Mouse (Mus musculus): ENCODE results near the gene Macrod1. TPM values are rescaled to one million over a fixed set of nuclear protein-coding genes. Genes with fewer than 3 reads are reported as not detected.

Macrod1 gene
- polyA plus RNA-seq, 1 experiment from 2014 or later, result 2.9 TPM

- no peak for ATAC-seq
Measured at GRCm38 (mm10) chr19:7204898-7205297, 148.3 kb downstream of the Macrod1 start.

GRCm38 (mm10) chr19:7205326-7205725, 148.7 kb downstream of the Macrod1 start:
- Histone ChIP-seq H3K27ac (peak overlapping the region; percentile 95), H3K36me3 (peaks cover 35% of the 10 kb centered on the region), H3K4me2 (replicated peaks) (peak overlapping the region; percentile 84), H3K9ac (replicated peaks) (peak overlapping the region; percentile 89), H3K4me1 (replicated peaks) (peaks cover 34% of the 10 kb centered on the region), H3K27me3 (no peaks in the 10 kb centered on the region), H3K4me3 (replicated peaks) (peak overlapping the region; percentile 84), H3K9me3 (no peaks in the 10 kb centered on the region)
- WGBS, result 33% methylated on average over 7 of the region's 7 CpGs
- ATAC-seq, result no peak

More at GRCm38 (mm10) chr19:7204898-7205297, 148.3 kb downstream of the Macrod1 start:
- peak overlapping the region; percentile 89 for H3K9ac ChIP-seq (replicated peaks)
- H3K27ac ChIP-seq, result 0 out of 2 replicates have a peak overlapping the region, but pooled peaks have one; percentile 95
- peak overlapping the region; percentile 84 for H3K4me3 ChIP-seq (replicated peaks)
- peaks cover 34% of the 10 kb centered on the region for H3K4me1 ChIP-seq (replicated peaks)
- H3K36me3 ChIP-seq, result peaks cover 39% of the 10 kb centered on the region
- no peaks in the 10 kb centered on the region for H3K9me3 ChIP-seq
- peak overlapping the region; percentile 84 for H3K4me2 ChIP-seq (replicated peaks)
- H3K27me3 ChIP-seq, result no peaks in the 10 kb centered on the region
- WGBS, result 79% methylated on average over 2 of the region's 2 CpGs

DNA sequence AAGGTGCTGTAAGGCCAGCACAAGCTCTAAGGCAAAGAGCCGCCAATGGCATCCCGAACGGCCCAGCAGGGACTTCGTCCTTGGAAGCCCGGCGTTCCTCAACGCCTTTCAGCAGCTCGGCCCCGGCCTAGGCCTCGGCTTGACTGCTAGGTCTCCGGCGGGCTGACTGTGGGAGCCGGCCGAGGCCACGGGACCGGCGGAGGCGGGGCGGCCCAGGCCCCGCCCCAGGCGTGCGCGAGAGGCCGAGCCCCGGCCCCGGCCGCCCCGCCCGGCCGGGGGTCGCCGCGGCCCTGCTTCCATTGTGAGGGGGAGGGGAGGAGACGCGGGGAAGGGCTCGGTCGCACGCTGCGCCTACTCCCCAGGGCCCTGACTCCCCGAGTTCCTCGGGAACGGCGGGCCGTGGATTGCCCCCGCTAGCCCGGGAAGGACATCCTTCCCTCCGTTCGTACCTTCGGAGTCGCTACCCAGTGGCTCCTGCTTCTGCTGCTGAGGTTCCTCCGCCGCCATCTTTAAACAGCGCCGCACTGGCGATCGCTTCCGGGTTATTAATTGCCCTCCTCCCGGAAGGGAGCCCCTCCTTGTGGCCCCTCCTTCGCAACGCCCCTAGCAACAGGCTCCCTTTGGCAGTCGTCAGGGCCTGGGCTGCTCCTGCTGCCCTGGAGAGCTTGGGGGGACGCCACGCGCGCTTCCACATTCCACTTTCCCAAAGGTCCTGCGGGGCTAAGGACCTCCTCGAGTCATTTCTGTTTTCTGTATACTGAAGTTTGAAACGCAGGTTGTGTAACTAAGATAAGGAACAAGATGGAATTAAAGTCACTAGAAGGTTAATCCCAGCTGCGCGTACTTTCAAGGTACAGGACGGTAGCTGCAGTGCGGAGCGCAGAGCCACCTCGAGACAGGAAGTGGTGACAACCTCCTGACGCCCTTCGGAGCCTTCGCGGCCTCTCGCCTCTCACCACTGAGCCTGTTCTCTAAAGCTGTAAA, 149.4 kb downstream of the Macrod1 start, which contains the start of gene Otub1:
Otub1 (minus strand) TSS at position 564 of the 984 bp plus-strand sequence.
- ATAC-seq, result peak; percentile 97
- peak within 1 kb of the TSS; percentile 95 for H3K27ac ChIP-seq
- WGBS, result under 1% methylated on average over 79 of the region's 79 CpGs
- H3K27me3 ChIP-seq, result no peaks in the 10 kb centered on the region
- peak within 1 kb of the TSS; percentile 84 for H3K4me2 ChIP-seq (replicated peaks)
- H3K4me3 ChIP-seq (replicated peaks), result peak within 1 kb of the TSS; percentile 84
- peaks cover 34% of the 10 kb centered on the region for H3K4me1 ChIP-seq (replicated peaks)
- peaks cover 28% of the 10 kb centered on the region for H3K36me3 ChIP-seq
- H3K9ac ChIP-seq (replicated peaks), result peak within 1 kb of the TSS; percentile 89
- no peaks in the 10 kb centered on the region for H3K9me3 ChIP-seq

DNA sequence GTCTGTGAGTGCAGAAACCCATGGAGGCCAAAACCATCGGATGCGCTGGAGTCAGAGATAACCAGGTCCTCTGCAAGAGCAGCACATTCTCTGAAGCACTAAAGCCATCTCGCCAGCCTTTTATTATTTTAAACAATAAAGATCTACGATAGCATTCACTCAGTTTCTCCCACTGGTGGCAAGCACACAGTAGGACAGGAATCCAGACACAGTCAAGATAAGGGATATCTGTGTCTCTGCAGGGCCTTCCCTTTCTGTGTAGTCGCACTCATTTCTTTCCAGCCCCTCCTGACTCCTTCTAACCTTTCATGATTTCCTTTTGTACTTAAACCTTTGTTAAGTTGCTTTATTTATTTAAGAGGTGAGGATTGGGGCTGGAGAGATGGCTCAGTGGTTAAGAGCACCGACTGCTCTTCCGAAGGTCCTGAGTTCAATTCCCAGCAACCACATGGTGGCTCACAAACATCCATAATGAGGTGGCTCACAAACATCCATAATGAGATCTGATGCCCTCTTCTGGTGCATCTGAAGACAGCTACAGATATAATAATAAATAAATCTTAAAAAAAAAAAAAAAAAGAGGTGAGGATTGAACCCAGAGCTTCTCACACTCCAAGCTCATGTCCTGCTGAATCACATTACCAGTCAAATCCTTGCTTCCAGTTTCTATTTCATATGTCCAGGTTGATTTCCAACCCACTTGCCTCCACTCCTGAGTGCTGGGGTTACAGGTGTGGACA, 153.5 kb downstream of the Macrod1 start:
- Histone ChIP-seq H3K4me2 (replicated peaks) (no peak overlapping the region), H3K4me3 (replicated peaks) (no peak overlapping the region), H3K27me3 (no peaks in the 10 kb centered on the region), H3K36me3 (peaks cover 32% of the 10 kb centered on the region), H3K9me3 (no peaks in the 10 kb centered on the region), H3K27ac (no peak overlapping the region), H3K4me1 (replicated peaks) (peaks cover 24% of the 10 kb centered on the region), H3K9ac (replicated peaks) (no peak overlapping the region)
- 88% methylated on average over 7 of the region's 7 CpGs for WGBS
- ATAC-seq, result no peak

DNA sequence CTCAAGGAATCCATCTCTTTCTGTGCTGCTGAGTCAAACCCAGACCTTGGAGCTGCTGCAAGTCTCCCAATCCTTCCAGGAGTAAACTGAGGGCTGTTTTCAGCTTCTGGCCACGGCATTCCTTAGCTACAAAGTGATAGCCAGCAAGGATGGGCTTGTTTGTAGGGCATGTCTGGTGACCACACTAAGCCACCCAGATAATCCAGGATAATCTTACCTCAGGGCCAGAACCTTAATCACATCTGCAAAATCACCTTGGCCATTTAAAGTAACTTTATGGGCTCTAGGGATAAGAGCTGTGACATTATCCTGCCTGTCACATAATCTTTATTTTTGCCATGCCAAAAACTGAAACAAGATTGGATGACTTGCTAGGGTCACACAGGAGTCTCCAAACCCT, 155.6 kb downstream of the Macrod1 start:
- H3K27me3 ChIP-seq, result no peaks in the 10 kb centered on the region
- peaks cover 42% of the 10 kb centered on the region for H3K36me3 ChIP-seq
- H3K9ac ChIP-seq (replicated peaks), result no peak overlapping the region
- ATAC-seq, result no peak
- H3K27ac ChIP-seq, result no peak overlapping the region
- no peaks in the 10 kb centered on the region for H3K9me3 ChIP-seq
- no peak overlapping the region for H3K4me3 ChIP-seq (replicated peaks)
- H3K4me1 ChIP-seq (replicated peaks), result peaks cover 28% of the 10 kb centered on the region
- 74% methylated on average over 1 of the region's 1 CpGs for WGBS
- H3K4me2 ChIP-seq (replicated peaks), result no peak overlapping the region

DNA sequence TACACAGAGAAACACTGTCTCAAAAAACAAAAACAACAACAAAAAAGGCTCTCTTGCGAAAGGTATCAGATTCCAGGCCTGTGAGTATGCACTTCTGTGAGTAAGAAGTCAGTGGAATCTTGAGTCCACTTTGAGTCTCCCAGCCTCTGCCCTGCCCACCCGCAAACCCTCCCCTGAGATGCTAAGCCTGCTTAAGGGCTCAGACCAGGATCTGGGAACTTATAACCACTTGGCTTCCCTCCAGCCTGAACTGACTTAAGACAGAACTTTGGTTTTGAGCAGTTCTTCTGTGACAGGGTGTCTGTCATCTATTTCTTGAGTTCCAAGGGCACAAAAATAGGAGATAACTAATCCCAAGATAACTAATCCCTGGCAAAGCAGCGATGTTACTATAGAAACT, 156.4 kb downstream of the Macrod1 start:
- 97% methylated on average over 3 of the region's 3 CpGs for WGBS
- H3K27ac ChIP-seq, result no peak overlapping the region
- H3K4me3 ChIP-seq (replicated peaks), result no peak overlapping the region
- H3K27me3 ChIP-seq, result no peaks in the 10 kb centered on the region
- peaks cover 42% of the 10 kb centered on the region for H3K36me3 ChIP-seq
- H3K9me3 ChIP-seq, result no peaks in the 10 kb centered on the region
- no peak overlapping the region for H3K9ac ChIP-seq (replicated peaks)
- no peak for ATAC-seq
- no peak overlapping the region for H3K4me2 ChIP-seq (replicated peaks)
- peaks cover 32% of the 10 kb centered on the region for H3K4me1 ChIP-seq (replicated peaks)

GRCm38 (mm10) chr19:7214484-7214883, 157.9 kb downstream of the Macrod1 start:
- no peak overlapping the region for H3K9ac ChIP-seq (replicated peaks)
- peaks cover 42% of the 10 kb centered on the region for H3K36me3 ChIP-seq
- peaks cover 36% of the 10 kb centered on the region for H3K4me1 ChIP-seq (replicated peaks)
- no peak overlapping the region for H3K4me2 ChIP-seq (replicated peaks)
- no peaks in the 10 kb centered on the region for H3K9me3 ChIP-seq
- WGBS, result 90% methylated on average over 5 of the region's 5 CpGs
- H3K27me3 ChIP-seq, result no peaks in the 10 kb centered on the region
- no peak for ATAC-seq
- no peak overlapping the region for H3K27ac ChIP-seq
- H3K4me3 ChIP-seq (replicated peaks), result no peak overlapping the region

- Histone ChIP-seq H3K9me3 (no peaks in the 10 kb centered on the region), H3K9ac (replicated peaks) (peak within 1 kb of the TSS; percentile 82), H3K4me1 (replicated peaks) (peaks cover 36% of the 10 kb centered on the region), H3K36me3 (peaks cover 31% of the 10 kb centered on the region), H3K4me2 (replicated peaks) (peak within 1 kb of the TSS; percentile 78), H3K27ac (peak within 1 kb of the TSS; percentile 86), H3K27me3 (no peaks in the 10 kb centered on the region), H3K4me3 (replicated peaks) (peak within 1 kb of the TSS; percentile 82)
- peak; percentile 98 for ATAC-seq
- under 1% methylated on average over 50 of the region's 50 CpGs for WGBS
Measured at GRCm38 (mm10) chr19:7217162-7217925, 160.7 kb downstream of the Macrod1 start, which contains the start of gene Cox8a. TSS of gene Cox8a (minus strand) at chr19:7217616.

DNA sequence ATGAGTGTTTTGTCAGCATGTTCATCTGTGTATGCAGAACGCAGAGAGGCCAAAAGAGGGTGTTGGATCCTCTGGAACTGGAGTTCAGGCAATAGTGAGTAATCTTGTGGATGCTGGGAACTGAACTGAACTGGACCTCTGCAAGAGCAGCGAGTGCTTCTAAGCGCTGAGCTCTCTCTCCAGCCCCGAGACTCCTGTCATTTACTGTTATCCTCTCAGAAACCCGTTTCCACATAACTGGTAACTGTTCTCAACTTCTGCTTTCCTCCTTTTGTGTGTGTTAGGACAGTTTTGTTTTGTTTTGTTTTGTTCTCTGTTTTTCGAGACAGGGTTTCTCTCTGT, 161.3 kb downstream of the Macrod1 start:
- Histone ChIP-seq H3K27me3 (no peaks in the 10 kb centered on the region), H3K27ac (no peak overlapping the region), H3K9me3 (no peaks in the 10 kb centered on the region), H3K36me3 (peaks cover 30% of the 10 kb centered on the region), H3K4me2 (replicated peaks) (peak overlapping the region; percentile 78), H3K4me3 (replicated peaks) (peak overlapping the region; percentile 82), H3K9ac (replicated peaks) (peak overlapping the region; percentile 44; the same call in 1 of the 2 replicates), H3K4me1 (replicated peaks) (peaks cover 36% of the 10 kb centered on the region)
- ATAC-seq, result peak; percentile 46; the same call in 1 of the 2 replicates
- 11% methylated on average over 6 of the region's 6 CpGs for WGBS

DNA sequence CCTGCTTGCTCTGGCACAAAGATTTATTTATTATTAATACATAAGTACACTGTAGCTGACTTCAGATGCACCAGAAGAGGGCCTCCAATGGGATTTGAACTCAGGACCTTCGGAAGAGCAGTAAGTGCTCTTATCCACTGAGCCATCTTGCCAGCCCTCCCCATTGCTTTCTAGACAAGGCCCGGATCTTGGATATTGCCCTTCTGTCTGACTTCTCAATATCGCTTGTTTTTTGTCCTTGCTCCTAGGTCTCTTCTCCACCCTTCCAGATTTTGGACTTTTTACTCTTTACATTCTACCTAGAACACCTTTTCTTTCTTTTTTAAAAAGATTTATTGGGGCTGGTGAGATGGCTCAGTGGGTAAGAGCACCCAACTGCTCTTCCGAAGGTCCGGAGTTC, 162.1 kb downstream of the Macrod1 start:
- 100% methylated on average over 5 of the region's 5 CpGs for WGBS
- H3K4me3 ChIP-seq (replicated peaks), result no peak overlapping the region
- H3K36me3 ChIP-seq, result peaks cover 23% of the 10 kb centered on the region
- no peak overlapping the region for H3K27ac ChIP-seq
- no peaks in the 10 kb centered on the region for H3K9me3 ChIP-seq
- H3K9ac ChIP-seq (replicated peaks), result no peak overlapping the region
- no peak for ATAC-seq
- H3K4me1 ChIP-seq (replicated peaks), result peaks cover 36% of the 10 kb centered on the region
- H3K4me2 ChIP-seq (replicated peaks), result 0 out of 2 replicates have a peak overlapping the region, but pooled peaks have one; percentile 78
- H3K27me3 ChIP-seq, result no peaks in the 10 kb centered on the region

- 86% methylated on average over 6 of the region's 6 CpGs for WGBS
- Histone ChIP-seq H3K4me2 (replicated peaks) (no peak overlapping the region), H3K4me3 (replicated peaks) (no peak overlapping the region), H3K9me3 (no peaks in the 10 kb centered on the region), H3K9ac (replicated peaks) (no peak overlapping the region), H3K27ac (no peak overlapping the region), H3K27me3 (no peaks in the 10 kb centered on the region), H3K36me3 (peaks cover 16% of the 10 kb centered on the region), H3K4me1 (replicated peaks) (peaks cover 7% of the 10 kb centered on the region)
- no peak for ATAC-seq
Measured at GRCm38 (mm10) chr19:7222196-7222595, 165.6 kb downstream of the Macrod1 start.
